Comparison of ENCODE assay signal across 16 mouse cellular contexts in the genomic region with DNA sequence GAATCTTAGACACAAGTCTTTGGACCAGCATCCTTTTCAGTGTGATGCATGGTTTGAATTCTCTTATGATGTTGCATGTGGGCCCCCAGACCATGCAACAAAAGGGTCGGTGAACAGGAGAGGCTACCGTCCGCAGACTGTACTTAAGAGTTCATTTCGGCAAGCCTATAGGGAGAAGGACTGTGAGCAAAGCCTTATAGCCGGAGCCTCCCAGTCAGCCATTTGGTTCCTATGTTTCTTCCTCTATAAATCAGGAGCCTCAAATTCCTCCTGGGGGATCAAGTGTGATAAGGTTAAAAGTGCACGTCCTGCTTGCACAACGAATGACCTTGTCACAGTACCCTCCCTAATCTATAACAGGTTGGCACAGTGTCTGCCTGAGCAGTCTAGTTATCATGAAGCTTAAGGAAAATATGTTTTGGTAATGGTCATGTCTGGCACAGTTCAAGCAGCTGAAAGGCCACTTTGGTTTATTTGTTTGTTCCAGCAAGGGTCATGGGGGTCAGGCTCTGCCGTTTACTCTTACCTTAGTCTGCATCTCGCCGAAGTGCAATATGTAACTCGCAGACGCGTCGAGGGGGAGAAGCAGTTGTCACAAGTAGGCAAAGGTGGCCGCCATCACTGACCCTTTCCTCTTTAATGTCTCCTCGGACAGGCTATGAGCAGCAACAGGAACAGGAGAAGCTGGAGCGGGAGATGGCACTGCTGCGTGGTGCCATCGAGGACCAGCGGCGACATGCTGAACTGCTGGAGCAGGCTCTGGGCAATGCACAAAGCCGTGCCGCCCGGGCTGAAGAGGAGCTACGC. TPM values are rescaled to one million over a fixed set of nuclear protein-coding genes. Genes with fewer than 3 reads are reported as not detected.
A peak's percentile ranks its signal among the peaks of the same experiment; 100 is the strongest.
DNase-seq lines count a peak whose midpoint lies in the region; ATAC-seq lines count a peak whose summit lies in the region.
"Had no signal": no experiment of that assay in that cellular context is flagged by ENCODE, and none has a peak within 500 bp of the region (broad histone marks: within the 10 kb centered on the region; RNA-seq: fewer than 3 reads in every experiment).

No protein-coding gene starts in this region.

- H3K4me1 ChIP-seq in kidney, embryonic 14.5 days (ENCODE audit: control insufficient read depth, insufficient read depth, low read length) = peaks cover 37% of the 10 kb centered on the region
- peaks cover 46 to 65% of the 10 kb centered on the region in 2 experiments for H3K4me1 ChIP-seq in heart, embryonic 14.5 days (ENCODE audit: control insufficient read depth in 2 of 2, insufficient read depth in 2 of 2, low read length in 2 of 2)
- H3K4me1 ChIP-seq in limb, embryonic 10.5 days = peaks cover 60% of the 10 kb centered on the region

- no peak overlapping the region for H3K27ac ChIP-seq in kidney, embryonic 14.5 days (ENCODE audit: low read depth, low read length)
- H3K27ac ChIP-seq in heart, embryonic 14.5 days (replicated peaks in 1 of 2; ENCODE audit: control insufficient read depth in 1 of 2, insufficient read depth in 1 of 2, low read depth in 2 of 2, low read length in 2 of 2) = peak overlapping the region in 1 of 2 experiments; percentile 100; a peak in 2 of 4 replicates
- H3K27ac ChIP-seq in limb, embryonic 10.5 days = peak overlapping the region; percentile 82; the same call in 1 of the 2 replicates
- H3K27ac ChIP-seq: neural tube, embryonic 12.5 days had no signal

- peaks cover 94% of the 10 kb centered on the region for H3K36me3 ChIP-seq in kidney, embryonic 14.5 days (ENCODE audit: control insufficient read depth, insufficient read depth, low read length)
- peaks cover 96% of the 10 kb centered on the region for H3K36me3 ChIP-seq in heart, embryonic 14.5 days (ENCODE audit: control insufficient read depth, insufficient read depth, low read length)
- H3K36me3 ChIP-seq in limb, embryonic 10.5 days = peaks cover 100% of the 10 kb centered on the region

- no peak for ATAC-seq in kidney, embryonic 14.5 days (ENCODE audit: low FRiP score, low TSS enrichment)
- no peak for ATAC-seq in heart, embryonic 14.5 days (ENCODE audit: insufficient number of reproducible peaks, insufficient read depth, low FRiP score, low read depth)

- WGBS in kidney, embryonic 14.5 days = 68% methylated on average over 25 of the region's 25 CpGs
- WGBS in heart, embryonic 14.5 days = 66% methylated on average over 25 of the region's 25 CpGs
- WGBS in limb, embryonic 10.5 days = 75% methylated on average over 25 of the region's 25 CpGs

- H3K9me3 ChIP-seq in kidney, embryonic 14.5 days (ENCODE audit: control insufficient read depth, low read length) = no peaks in the 10 kb centered on the region
- H3K9me3 ChIP-seq in heart, embryonic 14.5 days (ENCODE audit: control insufficient read depth, low read length) = no peaks in the 10 kb centered on the region
- no peaks in the 10 kb centered on the region for H3K9me3 ChIP-seq in limb, embryonic 10.5 days (replicated peaks)
- H3K9me3 ChIP-seq: forebrain, embryonic 10.5 days; neural tube, embryonic 12.5 days had no signal

- no peak overlapping the region for H3K4me2 ChIP-seq in kidney, embryonic 14.5 days (replicated peaks; ENCODE audit: low read depth, low read length)
- peak overlapping the region; percentile 9; the same call in 1 of the 2 replicates for H3K4me2 ChIP-seq in heart, embryonic 14.5 days (ENCODE audit: low read length)
- H3K4me2 ChIP-seq: neural tube, embryonic 12.5 days had no signal

- H3K9ac ChIP-seq in kidney, embryonic 14.5 days (ENCODE audit: low read depth, low read length) = no peak overlapping the region
- peak overlapping the region; percentile 45; the same call in 1 of the 2 replicates for H3K9ac ChIP-seq in heart, embryonic 14.5 days (ENCODE audit: low read length)
- H3K9ac ChIP-seq: neural tube, embryonic 12.5 days had no signal

- no peak overlapping the region for H3K4me3 ChIP-seq in kidney, embryonic 14.5 days (ENCODE audit: low read length)
- H3K4me3 ChIP-seq in heart, embryonic 14.5 days (ENCODE audit: control insufficient read depth in 1 of 2, insufficient read depth in 1 of 2, low read depth in 1 of 2, low read length in 2 of 2) = no peak overlapping the region
- H3K4me3 ChIP-seq in limb, embryonic 10.5 days = no peak overlapping the region
- H3K4me3 ChIP-seq: forebrain, embryonic 10.5 days; left cerebral cortex, adult 2 months; neural tube, embryonic 12.5 days had no signal

- no peaks in the 10 kb centered on the region for H3K27me3 ChIP-seq in kidney, embryonic 14.5 days (ENCODE audit: control insufficient read depth, insufficient read depth, low read length)
- no peaks in the 10 kb centered on the region for H3K27me3 ChIP-seq in heart, embryonic 14.5 days (ENCODE audit: control insufficient read depth, insufficient read depth, low read length)
- H3K27me3 ChIP-seq in limb, embryonic 10.5 days (ENCODE audit: low read depth, poor library complexity, severe bottlenecking) = no peaks in the 10 kb centered on the region
- H3K27me3 ChIP-seq: neural tube, embryonic 12.5 days had no signal

- DNase-seq in adrenal gland, adult (ENCODE audit: inconsistent age in 2 of 2, low spot score in 1 of 2) = peak; percentile 30 to 70
- DNase-seq in adrenal gland, postnatal 10 days = no peak
- peak; percentile 43 for DNase-seq in kidney, adult 18-20 months
- DNase-seq in limb, embryonic 10.5 days (ENCODE audit: low spot score) = no peak
- DNase-seq in right cerebral cortex, postnatal 10 days (ENCODE audit: low spot score in 2 of 2) = no peak
- DNase-seq in left cerebral cortex, adult 9 months (ENCODE audit: low spot score in 2 of 2) = no peak
- DNase-seq: gastrocnemius, postnatal 10 days; right cerebral cortex, adult 18-20 months; thymus, postnatal 25 days had no signal

RNA-seq across cellular contexts. Expression of gene Amotl2, which starts 11.4 kb away (rescaled TPM):
- total RNA-seq in adrenal gland, postnatal 10 days (2021) = 100 to 1,000 TPM; 101 to 154 TPM
- 20.8 and 30.1 TPM in 2 replicates for polyA plus RNA-seq in kidney, embryonic 14.5 days (2014; fragmentation: Nextera tagmentation; extraction: Ambion mirVana)
- 33.5 and 36.3 TPM in 2 replicates for polyA plus RNA-seq in heart, embryonic 14.5 days (2014; fragmentation: Nextera tagmentation; extraction: Ambion mirVana)
- polyA plus RNA-seq in limb, embryonic 10.5 days (2016; fragmentation: Nextera tagmentation; extraction: Ambion mirVana) = 41.6 and 49.1 TPM in 2 replicates
- total RNA-seq: megakaryocyte-erythroid progenitor cell, adult 5-6 weeks; MEL had no signal

Comparison
In these comparisons a context has a peak if more than half of its experiments do, and no peak if none do; other contexts are left out.
1. DNase-seq: peak in adrenal gland, adult (2 of 2) and kidney, adult 18-20 months (single experiment); none in adrenal gland, postnatal 10 days (single experiment), limb, embryonic 10.5 days (single experiment), right cerebral cortex, postnatal 10 days (0 of 2) and left cerebral cortex, adult 9 months (0 of 2).